Mouse (Mus musculus) testis, adult 2 months (tissue): Measurements from ENCODE around the gene Chmp5.

ENCODE experiments used
- CTCF ChIP-seq: fragments of 200-500 bp; IDR thresholded peaks from 2 replicates; pipeline ENCODE4 v1.5.1; 2012; ENCODE audit warnings: low read depth, mild to moderate bottlenecking, inconsistent platforms, low read length, moderate library complexity; ENCODE audit not compliant: control insufficient read depth, insufficient read depth, insufficient replicate concordance
- POLR2A ChIP-seq: fragments of 200-500 bp; IDR thresholded peaks from 2 replicates; pipeline ENCODE4 v1.6.1; 2012; ENCODE audit warnings: low read depth, mild to moderate bottlenecking, inconsistent platforms, low read length, moderate library complexity; ENCODE audit not compliant: control insufficient read depth

GRCm38 (mm10) chr4:40996302-40996701 lies 48.1 kb downstream of the Chmp5 start:
- no peak for TF ChIP-seq POLR2A
- no peak for TF ChIP-seq CTCF
